Mouse (Mus musculus): ENCODE measurements around the gene Il1f8.

GRCm38 (mm10) chr2:24187585-24187984 is 34.6 kb downstream of the Il1f8 start:
- TF ChIP-seq EP300 (IDR thresholded peaks at IDR 0.05; ENCODE audit: insufficient read depth, low read depth, low read length) (no peak), POLR2A (IDR thresholded peaks at IDR 0.05; ENCODE audit: insufficient read depth, low read length) (no peak), CTCF (IDR thresholded peaks at IDR 0.05; ENCODE audit: low read depth, low read length) (no peak)

All from ES-Bruce4 (cell line).